Mouse (Mus musculus) limb, embryonic 15.5 days (tissue): ENCODE data around the gene Gmeb1. TPM values are rescaled to one million over a fixed set of nuclear protein-coding genes. Genes with fewer than 3 reads are reported as not detected.

Experiments
- ATAC-seq: fragments of 200-750 bp; cut with Nextera tagmentation; 2 replicates; pipeline ENCODE4 v1.8.0; 2017; ENCODE audit warnings: low read depth, moderate TSS enrichment; ENCODE audit not compliant: insufficient number of reproducible peaks, low FRiP score, low TSS enrichment
- H3K27ac ChIP-seq: fragments of 300-500 bp; sonication (generic); 2 replicates; pipeline ENCODE4 v1.5.1; 2015; ENCODE audit warnings: moderate library complexity, mild to moderate bottlenecking, inconsistent platforms
- H3K27me3 ChIP-seq: fragments of 300-500 bp; sonication (generic); 2 replicates; pipeline ENCODE4 v1.6.1; 2015; ENCODE audit warnings: inconsistent platforms
- H3K36me3 ChIP-seq: fragments of 300-500 bp; sonication (generic); 2 replicates; pipeline ENCODE4 v1.6.1; 2015; ENCODE audit warnings: inconsistent platforms
- H3K4me1 ChIP-seq: fragments of 300-500 bp; sonication (generic); 2 replicates; pipeline ENCODE4 v1.6.1; 2015; ENCODE audit warnings: inconsistent platforms
- H3K4me2 ChIP-seq: fragments of 300-500 bp; sonication (generic); 2 replicates; pipeline ENCODE4 v1.6.1; 2015; ENCODE audit warnings: mild to moderate bottlenecking, inconsistent platforms
- H3K4me3 ChIP-seq: fragments of 300-500 bp; sonication (generic); 2 replicates; pipeline ENCODE4 v1.5.1; 2015; ENCODE audit warnings: mild to moderate bottlenecking, inconsistent platforms
- H3K9ac ChIP-seq: fragments of 300-500 bp; sonication (generic); 2 replicates; pipeline ENCODE4 v1.6.1; 2015; ENCODE audit warnings: inconsistent platforms
- H3K9me3 ChIP-seq: fragments of 300-500 bp; sonication (generic); 2 replicates; pipeline ENCODE4 v1.6.1; 2016; ENCODE audit warnings: inconsistent platforms
- WGBS: fragments of 180-500 bp; shearing (Covaris S2); methylation state at CpG from one replicate; pipeline ENCODE4 v1.1.7; 2015; 5-methylcytosine and 5-hydroxymethylcytosine counted together
- polyA plus RNA-seq: library from polyadenylated mRNA; unstranded; fragments of >200 nt; fragmentation: Nextera tagmentation; extraction: Ambion mirVana; gene quantifications from 2 replicates; pipeline ENCODE4 v1.2.1, GENCODE M21; 2015

Gene Gmeb1
- polyA plus RNA-seq, 1 experiment from 2014 or later: 34.1 TPM

- 1% methylated on average over 78 of the region's 78 CpGs for WGBS
- H3K4me3 ChIP-seq: peak within 1 kb of the TSS; percentile 98
- peaks cover 16% of the 10 kb centered on the region for H3K4me1 ChIP-seq
- peaks cover 18% of the 10 kb centered on the region for H3K36me3 ChIP-seq
- H3K27me3 ChIP-seq: no peaks in the 10 kb centered on the region
- ATAC-seq: peak; percentile 98
- peak within 1 kb of the TSS; percentile 95 for H3K27ac ChIP-seq
- no peaks in the 10 kb centered on the region for H3K9me3 ChIP-seq
- H3K4me2 ChIP-seq: peak within 1 kb of the TSS; percentile 67
- peak within 1 kb of the TSS; percentile 99 for H3K9ac ChIP-seq
Observed at GRCm38 (mm10) chr4:132211953-132212734, 49.3 kb downstream of the Gmeb1 start, which contains the start of gene Ythdf2. Ythdf2 (minus strand) TSS chr4:132212303.

GRCm38 (mm10) chr4:132211091-132211942 is 50.1 kb downstream of the Gmeb1 start:
- Histone ChIP-seq H3K9me3 (no peaks in the 10 kb centered on the region), H3K4me2 (peak overlapping the region; percentile 67)
- under 1% methylated on average over 80 of the region's 89 CpGs for WGBS

GRCm38 (mm10) chr4:132210325-132210724 is 51.1 kb downstream of the Gmeb1 start:
- ATAC-seq: no peak
- no peaks in the 10 kb centered on the region for H3K9me3 ChIP-seq
- no peaks in the 10 kb centered on the region for H3K27me3 ChIP-seq
- H3K36me3 ChIP-seq: peaks cover 32% of the 10 kb centered on the region
- peak overlapping the region; percentile 98 for H3K4me3 ChIP-seq
- WGBS: 31% methylated on average over 2 of the region's 2 CpGs
- peaks cover 16% of the 10 kb centered on the region for H3K4me1 ChIP-seq
- peak overlapping the region; percentile 67 for H3K4me2 ChIP-seq
- H3K9ac ChIP-seq: peak overlapping the region; percentile 99
- no peak overlapping the region for H3K27ac ChIP-seq

More at GRCm38 (mm10) chr4:132211091-132211942, 50.1 kb downstream of the Gmeb1 start:
- ATAC-seq: peak; percentile 64; the same call in 1 of the 2 replicates
- Histone ChIP-seq H3K4me1 (peaks cover 16% of the 10 kb centered on the region), H3K27ac (peak overlapping the region; percentile 95), H3K36me3 (peaks cover 22% of the 10 kb centered on the region), H3K4me3 (peak overlapping the region; percentile 98), H3K9ac (peak overlapping the region; percentile 99), H3K27me3 (no peaks in the 10 kb centered on the region)

- H3K27me3 ChIP-seq: no peaks in the 10 kb centered on the region
- no peak overlapping the region for H3K4me2 ChIP-seq
- no peak overlapping the region for H3K9ac ChIP-seq
- H3K27ac ChIP-seq: no peak overlapping the region
- H3K9me3 ChIP-seq: no peaks in the 10 kb centered on the region
- H3K4me3 ChIP-seq: no peak overlapping the region
- ATAC-seq: no peak
- H3K4me1 ChIP-seq: peaks cover 16% of the 10 kb centered on the region
- H3K36me3 ChIP-seq: peaks cover 42% of the 10 kb centered on the region
- 75% methylated on average over 2 of the region's 2 CpGs for WGBS
Observed at GRCm38 (mm10) chr4:132209299-132209698, 52.1 kb downstream of the Gmeb1 start.

- no peaks in the 10 kb centered on the region for H3K9me3 ChIP-seq
- H3K9ac ChIP-seq: no peak overlapping the region
- WGBS: 80% methylated on average over 4 of the region's 4 CpGs
- H3K4me2 ChIP-seq: no peak overlapping the region
- peaks cover 13% of the 10 kb centered on the region for H3K4me1 ChIP-seq
- ATAC-seq: no peak
- no peaks in the 10 kb centered on the region for H3K27me3 ChIP-seq
- H3K27ac ChIP-seq: no peak overlapping the region
- H3K4me3 ChIP-seq: no peak overlapping the region
- peaks cover 61% of the 10 kb centered on the region for H3K36me3 ChIP-seq
Observed at GRCm38 (mm10) chr4:132207280-132207679, 54.1 kb downstream of the Gmeb1 start.

GRCm38 (mm10) chr4:132198771-132199170 is 62.6 kb downstream of the Gmeb1 start:
- peaks cover 33% of the 10 kb centered on the region for H3K36me3 ChIP-seq
- ATAC-seq: no peak

GRCm38 (mm10) chr4:132198285-132198712 is 63.1 kb downstream of the Gmeb1 start:
- H3K9me3 ChIP-seq: no peaks in the 10 kb centered on the region
- no peak overlapping the region for H3K4me3 ChIP-seq
- no peak overlapping the region for H3K9ac ChIP-seq
- no peak for ATAC-seq
- no peak overlapping the region for H3K4me2 ChIP-seq
- H3K4me1 ChIP-seq: peaks cover 12% of the 10 kb centered on the region; the same call in 1 of the 2 replicates
- peaks cover 28% of the 10 kb centered on the region for H3K36me3 ChIP-seq
- WGBS: 48% methylated on average over 4 of the region's 4 CpGs
- no peaks in the 10 kb centered on the region for H3K27me3 ChIP-seq
- no peak overlapping the region for H3K27ac ChIP-seq

More at GRCm38 (mm10) chr4:132198771-132199170, 62.6 kb downstream of the Gmeb1 start:
- Histone ChIP-seq H3K9me3 (no peaks in the 10 kb centered on the region), H3K27ac (no peak overlapping the region), H3K4me1 (peaks cover 12% of the 10 kb centered on the region; the same call in 1 of the 2 replicates), H3K4me2 (no peak overlapping the region), H3K4me3 (no peak overlapping the region), H3K9ac (no peak overlapping the region), H3K27me3 (no peaks in the 10 kb centered on the region)

- 91% methylated on average over 3 of the region's 3 CpGs for WGBS
- ATAC-seq: no peak
- H3K36me3 ChIP-seq: peaks cover 33% of the 10 kb centered on the region
Observed at GRCm38 (mm10) chr4:132194975-132195374, 66.4 kb downstream of the Gmeb1 start.

GRCm38 (mm10) chr4:132194373-132194772 is 67.0 kb downstream of the Gmeb1 start:
- no peak for ATAC-seq
- Histone ChIP-seq H3K9me3 (no peaks in the 10 kb centered on the region), H3K9ac (no peak overlapping the region), H3K27me3 (no peaks in the 10 kb centered on the region), H3K27ac (no peak overlapping the region), H3K4me3 (no peak overlapping the region), H3K4me2 (no peak overlapping the region), H3K36me3 (peaks cover 36% of the 10 kb centered on the region), H3K4me1 (peaks cover 10% of the 10 kb centered on the region; the same call in 1 of the 2 replicates)
- WGBS: 80% methylated on average over 6 of the region's 6 CpGs

More at GRCm38 (mm10) chr4:132194975-132195374, 66.4 kb downstream of the Gmeb1 start:
- H3K4me3 ChIP-seq: no peak overlapping the region
- H3K27ac ChIP-seq: no peak overlapping the region
- no peaks in the 10 kb centered on the region for H3K9me3 ChIP-seq
- H3K27me3 ChIP-seq: no peaks in the 10 kb centered on the region
- H3K4me1 ChIP-seq: peaks cover 10% of the 10 kb centered on the region; the same call in 1 of the 2 replicates
- no peak overlapping the region for H3K9ac ChIP-seq
- H3K4me2 ChIP-seq: no peak overlapping the region

GRCm38 (mm10) chr4:132187826-132188401 is 73.5 kb downstream of the Gmeb1 start:
- no peaks in the 10 kb centered on the region for H3K9me3 ChIP-seq
- H3K4me3 ChIP-seq: no peak overlapping the region
- H3K36me3 ChIP-seq: peaks cover 45% of the 10 kb centered on the region
- no peak overlapping the region for H3K27ac ChIP-seq
- H3K4me1 ChIP-seq: no peaks in the 10 kb centered on the region
- H3K9ac ChIP-seq: no peak overlapping the region
- ATAC-seq: no peak
- H3K27me3 ChIP-seq: no peaks in the 10 kb centered on the region
- 88% methylated on average over 2 of the region's 2 CpGs for WGBS
- H3K4me2 ChIP-seq: no peak overlapping the region

GRCm38 (mm10) chr4:132183162-132183561 is 78.2 kb downstream of the Gmeb1 start:
- H3K4me3 ChIP-seq: no peak overlapping the region

More at GRCm38 (mm10) chr4:132183162-132183561, 78.2 kb downstream of the Gmeb1 start:
- Histone ChIP-seq H3K27me3 (no peaks in the 10 kb centered on the region), H3K9ac (no peak overlapping the region), H3K4me2 (no peak overlapping the region), H3K9me3 (no peaks in the 10 kb centered on the region), H3K4me1 (no peaks in the 10 kb centered on the region), H3K36me3 (peaks cover 46% of the 10 kb centered on the region), H3K27ac (no peak overlapping the region)
- WGBS: 93% methylated on average over 3 of the region's 3 CpGs
- ATAC-seq: no peak
